Mouse (Mus musculus) megakaryocyte, embryonic 14.5 days (primary cell): ENCODE data around the gene Gm38431. TPM values are rescaled to one million over a fixed set of nuclear protein-coding genes. Genes with fewer than 3 reads are reported as not detected.

Source experiments
- H3K27me3 ChIP-seq: replicated peaks from 2 replicates; pipeline ENCODE3; 2012; ENCODE audit warnings: inconsistent platforms
- H3K36me3 ChIP-seq: replicated peaks from 2 replicates; pipeline ENCODE3; 2012; ENCODE audit warnings: low read length, inconsistent platforms, mixed read lengths
- H3K4me1 ChIP-seq: 2 replicates; pipeline ENCODE4 v1.6.1; 2012; ENCODE audit warnings: inconsistent platforms
- H3K4me3 ChIP-seq: replicated peaks from 2 replicates; pipeline ENCODE3; 2012; ENCODE audit warnings: moderate library complexity, mild to moderate bottlenecking, inconsistent platforms
- H3K9me3 ChIP-seq: 2 replicates; pipeline ENCODE4 v1.6.1; 2012; ENCODE audit warnings: inconsistent platforms
- FLI1 ChIP-seq: IDR thresholded peaks from 2 replicates; pipeline ENCODE4 v1.6.1; 2012; ENCODE audit warnings: low read length, inconsistent platforms, mixed read lengths
- GATA1 ChIP-seq: IDR thresholded peaks from 3 replicates; pipeline ENCODE4 v1.6.1; 2012; ENCODE audit warnings: mixed read lengths, low read length, inconsistent platforms, borderline replicate concordance
- polyA plus RNA-seq: library from polyadenylated mRNA; stranded (reverse); fragments of >175 nt; gene quantifications from 2 replicates; pipeline ENCODE4 v1.2.3, GENCODE M21; 2012; ENCODE audit warnings: low replicate concordance; ENCODE audit not compliant: insufficient read depth

Gm38431 gene
- polyA plus RNA-seq, 1 experiment = 128 TPM

GRCm38 (mm10) chr9:21107607-21108237, 15.9 kb upstream of the Gm38431 start:
- Histone ChIP-seq H3K9me3 (no peaks in the 10 kb centered on the region), H3K36me3 (peaks cover 87% of the 10 kb centered on the region), H3K27me3 (no peaks in the 10 kb centered on the region), H3K4me1 (peaks cover 20% of the 10 kb centered on the region), H3K4me3 (no peak overlapping the region)
- TF ChIP-seq GATA1 (no peak), FLI1 (no peak)

- TF ChIP-seq GATA1 = no peak
- TF ChIP-seq FLI1 = no peak
- no peak overlapping the region for H3K4me3 ChIP-seq
- H3K27me3 ChIP-seq = no peaks in the 10 kb centered on the region
- H3K9me3 ChIP-seq = no peaks in the 10 kb centered on the region
- peaks cover 33% of the 10 kb centered on the region for H3K4me1 ChIP-seq
- H3K36me3 ChIP-seq = peaks cover 82% of the 10 kb centered on the region
Measured at GRCm38 (mm10) chr9:21105760-21106564, 14.2 kb upstream of the Gm38431 start.

- Histone ChIP-seq H3K4me1 (peaks cover 45% of the 10 kb centered on the region), H3K27me3 (no peaks in the 10 kb centered on the region), H3K4me3 (no peak overlapping the region), H3K9me3 (no peaks in the 10 kb centered on the region), H3K36me3 (peaks cover 71% of the 10 kb centered on the region)
- TF ChIP-seq FLI1 (no peak), GATA1 (no peak)
Measured at GRCm38 (mm10) chr9:21104814-21105213, 13.0 kb upstream of the Gm38431 start.

- Histone ChIP-seq H3K4me1 (peaks cover 66% of the 10 kb centered on the region), H3K9me3 (no peaks in the 10 kb centered on the region), H3K36me3 (peaks cover 45% of the 10 kb centered on the region), H3K4me3 (no peak overlapping the region), H3K27me3 (no peaks in the 10 kb centered on the region)
- TF ChIP-seq FLI1 (no peak), GATA1 (no peak)
Measured at GRCm38 (mm10) chr9:21102076-21102475, 10.3 kb upstream of the Gm38431 start.

- TF ChIP-seq FLI1 (no peak), GATA1 (no peak)
- Histone ChIP-seq H3K4me1 (peaks cover 57% of the 10 kb centered on the region), H3K4me3 (peak overlapping the region; percentile 88), H3K27me3 (no peaks in the 10 kb centered on the region), H3K36me3 (peaks cover 32% of the 10 kb centered on the region), H3K9me3 (no peaks in the 10 kb centered on the region)
Measured at GRCm38 (mm10) chr9:21100447-21101161, 8.8 kb upstream of the Gm38431 start.

GRCm38 (mm10) chr9:21097793-21098192, 6.0 kb upstream of the Gm38431 start:
- Histone ChIP-seq H3K9me3 (no peaks in the 10 kb centered on the region), H3K4me1 (peaks cover 57% of the 10 kb centered on the region), H3K4me3 (no peak overlapping the region), H3K36me3 (peaks cover 19% of the 10 kb centered on the region), H3K27me3 (no peaks in the 10 kb centered on the region)
- TF ChIP-seq GATA1 = no peak
- TF ChIP-seq FLI1 = no peak

- TF ChIP-seq FLI1 (no peak), GATA1 (no peak)
- Histone ChIP-seq H3K36me3 (peaks cover 10% of the 10 kb centered on the region), H3K4me1 (peaks cover 55% of the 10 kb centered on the region)
Measured at GRCm38 (mm10) chr9:21095958-21096357, 4.2 kb upstream of the Gm38431 start.

GRCm38 (mm10) chr9:21093423-21093822, 1.6 kb upstream of the Gm38431 start:
- H3K4me1 ChIP-seq = peaks cover 58% of the 10 kb centered on the region
- no peaks in the 10 kb centered on the region for H3K27me3 ChIP-seq
- H3K36me3 ChIP-seq = peaks cover 34% of the 10 kb centered on the region
- H3K9me3 ChIP-seq = no peaks in the 10 kb centered on the region
- no peak overlapping the region for H3K4me3 ChIP-seq
- TF ChIP-seq GATA1 = no peak
- TF ChIP-seq FLI1 = no peak

More at GRCm38 (mm10) chr9:21095958-21096357, 4.2 kb upstream of the Gm38431 start:
- Histone ChIP-seq H3K27me3 (no peaks in the 10 kb centered on the region), H3K9me3 (no peaks in the 10 kb centered on the region), H3K4me3 (no peak overlapping the region)

- TF ChIP-seq GATA1 = no peak
- TF ChIP-seq FLI1 = no peak
- H3K4me3 ChIP-seq = peak overlapping the region; percentile 94
- H3K4me1 ChIP-seq = peaks cover 61% of the 10 kb centered on the region
- no peaks in the 10 kb centered on the region for H3K27me3 ChIP-seq
- no peaks in the 10 kb centered on the region for H3K9me3 ChIP-seq
- H3K36me3 ChIP-seq = peaks cover 57% of the 10 kb centered on the region
Measured at GRCm38 (mm10) chr9:21090972-21091706, 658 bp downstream of the Gm38431 start.

- H3K4me1 ChIP-seq = peaks cover 67% of the 10 kb centered on the region
- peak overlapping the region; percentile 94 for H3K4me3 ChIP-seq
- peaks cover 63% of the 10 kb centered on the region for H3K36me3 ChIP-seq
- no peak for TF ChIP-seq GATA1
- no peak for TF ChIP-seq FLI1
- H3K9me3 ChIP-seq = no peaks in the 10 kb centered on the region
- H3K27me3 ChIP-seq = no peaks in the 10 kb centered on the region
Measured at GRCm38 (mm10) chr9:21090537-21090936, 1.3 kb downstream of the Gm38431 start.
